Mouse (Mus musculus) liver, postnatal 0 days (tissue): Measurements from ENCODE around the gene Adprh.

Experiments used
- CTCF ChIP-seq: sonication (generic); IDR thresholded peaks from 2 replicates; pipeline ENCODE4 v1.5.1; 2016; ENCODE audit warnings: antibody characterized with exemption, low read depth
- EP300 ChIP-seq: IDR thresholded peaks from 2 replicates; pipeline ENCODE4 v1.6.1; 2016; ENCODE audit warnings: antibody characterized with exemption, low read depth, mild to moderate bottlenecking

DNA sequence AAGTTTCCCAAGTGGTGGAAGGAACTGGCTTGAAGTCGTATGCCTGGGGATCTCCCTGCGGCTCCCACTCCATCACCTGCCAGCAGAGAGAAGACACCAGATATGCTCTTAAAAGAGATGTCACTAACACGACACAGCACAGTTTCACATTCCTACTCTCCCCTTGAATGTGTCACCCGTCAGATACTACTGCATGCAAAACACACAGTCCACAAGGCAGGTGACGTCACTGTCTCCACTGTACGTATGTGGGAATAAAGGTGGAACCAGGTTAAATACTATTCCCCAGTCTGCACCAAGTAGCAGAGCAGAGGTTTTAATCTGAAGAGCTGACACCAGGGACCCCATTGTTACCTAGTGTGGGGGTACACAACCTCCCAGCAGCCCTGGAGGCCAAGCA, 12.1 kb downstream of the Adprh start:
- no peak for TF ChIP-seq CTCF
- TF ChIP-seq EP300 = no peak
